Mouse (Mus musculus) spleen, adult 2 months (tissue): ENCODE results near the gene Cdh23.
"Not testable (repeated sequence)": the region's sequence is repeated elsewhere in the genome, so short reads cannot be mapped to it uniquely, and the experiment has no call there.

Source experiments
- CTCF ChIP-seq: fragments of 200-500 bp; IDR thresholded peaks from 2 replicates; pipeline ENCODE4 v1.5.1; 2011; ENCODE audit warnings: mild to moderate bottlenecking, inconsistent platforms; ENCODE audit not compliant: insufficient read depth, insufficient read length, insufficient replicate concordance; ENCODE audit errors: extremely low read depth
- POLR2A ChIP-seq: fragments of 200-500 bp; IDR thresholded peaks from 2 replicates; pipeline ENCODE4 v1.6.1; 2011; ENCODE audit warnings: low read depth, low read length, inconsistent platforms

DNA sequence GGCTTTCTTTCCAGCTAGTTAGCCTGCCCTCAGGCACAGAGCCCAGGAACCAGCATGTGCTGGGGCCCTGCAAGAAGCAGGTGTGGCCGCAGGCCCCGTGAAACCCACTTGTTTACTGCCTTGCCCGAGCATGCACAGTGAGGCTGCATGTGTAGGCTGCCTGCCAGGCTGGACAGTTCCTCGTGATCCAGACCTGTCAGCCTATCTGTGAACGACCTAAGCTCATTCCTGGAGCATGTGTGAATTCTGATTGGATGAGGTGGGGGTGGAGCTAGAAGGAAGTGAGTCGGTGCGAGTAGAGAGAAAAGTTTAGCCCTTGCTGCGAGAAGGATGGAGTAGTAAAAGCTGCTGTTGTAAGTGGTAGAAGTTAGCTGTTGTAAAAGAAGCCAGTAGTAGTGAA, 16.0 kb upstream of the Cdh23 start:
- not testable (repeated sequence) for TF ChIP-seq CTCF, POLR2A
